Mouse (Mus musculus): ENCODE results near the gene Setd3. TPM values are rescaled to one million over a fixed set of nuclear protein-coding genes. Genes with fewer than 3 reads are reported as not detected.

The Setd3 gene
- polyA plus RNA-seq, 1 experiment from 2014 or later: 54.5 TPM

- Histone ChIP-seq H3K4me3 (ENCODE audit: low read depth, low read length) (peak within 1 kb of the TSS; percentile 98), H3K9ac (ENCODE audit: low read length) (peak within 1 kb of the TSS; percentile 98), H3K27ac (replicated peaks) (peak within 1 kb of the TSS; percentile 98), H3K9me3 (ENCODE audit: control insufficient read depth, low read length) (no peaks in the 10 kb centered on the region), H3K36me3 (ENCODE audit: control insufficient read depth, insufficient read depth, low read length) (no peaks in the 10 kb centered on the region), H3K4me2 (replicated peaks; ENCODE audit: low read depth) (peak within 1 kb of the TSS; percentile 88), H3K27me3 (ENCODE audit: control insufficient read depth, insufficient read depth, low read length) (no peaks in the 10 kb centered on the region), H3K4me1 (replicated peaks; ENCODE audit: control insufficient read depth, insufficient read depth) (peaks cover 10% of the 10 kb centered on the region)
- WGBS: under 1% methylated on average over 80 of the region's 82 CpGs
- peak; percentile 98 for ATAC-seq (ENCODE audit: low FRiP score, low TSS enrichment)
- TF ChIP-seq EP300 (optimal IDR thresholded peaks at IDR 0.05) (peak; percentile 37), CTCF (IDR thresholded peaks at IDR 0.05; ENCODE audit: low read depth) (peak; percentile 46)
- DNase-seq (ENCODE audit: low spot score): peak; percentile 100
Measured at GRCm38 (mm10) chr12:108179321-108180266, 480 bp upstream of the Setd3 start, which contains the start of gene Ccnk. Ccnk (plus strand) TSS chr12:108179579.

GRCm38 (mm10) chr12:108178331-108179245, 526 bp downstream of the Setd3 start:
- whole genome bisulfite sequencing: under 1% methylated on average over 83 of the region's 103 CpGs
- ATAC-seq (ENCODE audit: low FRiP score, low TSS enrichment) (peak; percentile 71), DNase-seq (ENCODE audit: low spot score) (peak; percentile 77)
- Histone ChIP-seq H3K36me3 (ENCODE audit: control insufficient read depth, insufficient read depth, low read length) (no peaks in the 10 kb centered on the region), H3K4me1 (replicated peaks; ENCODE audit: control insufficient read depth, insufficient read depth) (peaks cover 10% of the 10 kb centered on the region), H3K27me3 (ENCODE audit: control insufficient read depth, insufficient read depth, low read length) (no peaks in the 10 kb centered on the region), H3K9ac (ENCODE audit: low read length) (peak overlapping the region; percentile 98), H3K4me3 (ENCODE audit: low read depth, low read length) (peak overlapping the region; percentile 98), H3K27ac (replicated peaks) (peak overlapping the region; percentile 98), H3K9me3 (ENCODE audit: control insufficient read depth, low read length) (no peaks in the 10 kb centered on the region), H3K4me2 (replicated peaks; ENCODE audit: low read depth) (peak overlapping the region; percentile 88)
- TF ChIP-seq CTCF (IDR thresholded peaks at IDR 0.05; ENCODE audit: low read depth): peak; percentile 19; the same call in 1 of the 2 replicates
- TF ChIP-seq EP300 (optimal IDR thresholded peaks at IDR 0.05): no peak

GRCm38 (mm10) chr12:108176366-108176765, 2.7 kb downstream of the Setd3 start:
- DNase-seq (ENCODE audit: low spot score) (no peak), ATAC-seq (ENCODE audit: low FRiP score, low TSS enrichment) (no peak)
- Histone ChIP-seq H3K4me3 (ENCODE audit: low read depth, low read length) (no peak overlapping the region), H3K27ac (replicated peaks) (no peak overlapping the region), H3K9me3 (ENCODE audit: control insufficient read depth, low read length) (no peaks in the 10 kb centered on the region), H3K9ac (ENCODE audit: low read length) (peak overlapping the region; percentile 18; the same call in 1 of the 2 replicates), H3K27me3 (ENCODE audit: control insufficient read depth, insufficient read depth, low read length) (no peaks in the 10 kb centered on the region), H3K4me2 (replicated peaks; ENCODE audit: low read depth) (no peak overlapping the region), H3K4me1 (replicated peaks; ENCODE audit: control insufficient read depth, insufficient read depth) (peaks cover 10% of the 10 kb centered on the region), H3K36me3 (ENCODE audit: control insufficient read depth, insufficient read depth, low read length) (no peaks in the 10 kb centered on the region)
- WGBS: 57% methylated on average over 3 of the region's 3 CpGs
- TF ChIP-seq CTCF (IDR thresholded peaks at IDR 0.05; ENCODE audit: low read depth): no peak
- TF ChIP-seq EP300 (optimal IDR thresholded peaks at IDR 0.05): no peak

- H3K4me2 ChIP-seq (replicated peaks; ENCODE audit: low read depth): no peak overlapping the region; the same call in 1 of the 2 replicates
- WGBS: 51% methylated on average over 8 of the region's 8 CpGs
- no peak for TF ChIP-seq EP300 (optimal IDR thresholded peaks at IDR 0.05)
- no peaks in the 10 kb centered on the region for H3K36me3 ChIP-seq (ENCODE audit: control insufficient read depth, insufficient read depth, low read length)
- no peaks in the 10 kb centered on the region for H3K27me3 ChIP-seq (ENCODE audit: control insufficient read depth, insufficient read depth, low read length)
- H3K9me3 ChIP-seq (ENCODE audit: control insufficient read depth, low read length): no peaks in the 10 kb centered on the region
- ATAC-seq (ENCODE audit: low FRiP score, low TSS enrichment) (no peak), DNase-seq (ENCODE audit: low spot score) (no peak)
- peaks cover 8% of the 10 kb centered on the region for H3K4me1 ChIP-seq (replicated peaks; ENCODE audit: control insufficient read depth, insufficient read depth)
- H3K4me3 ChIP-seq (ENCODE audit: low read depth, low read length): no peak overlapping the region
- H3K27ac ChIP-seq (replicated peaks): no peak overlapping the region
- H3K9ac ChIP-seq (ENCODE audit: low read length): no peak overlapping the region
Measured at GRCm38 (mm10) chr12:108174606-108175505, 4.3 kb downstream of the Setd3 start.

- no peak for TF ChIP-seq EP300 (optimal IDR thresholded peaks at IDR 0.05)
- no peak for TF ChIP-seq CTCF (IDR thresholded peaks at IDR 0.05; ENCODE audit: low read depth)
- H3K4me3 ChIP-seq (ENCODE audit: low read depth, low read length): no peak overlapping the region
- WGBS: 62% methylated on average over 4 of the region's 4 CpGs
Measured at GRCm38 (mm10) chr12:108172639-108173038, 6.5 kb downstream of the Setd3 start.

More at GRCm38 (mm10) chr12:108172639-108173038, 6.5 kb downstream of the Setd3 start:
- ATAC-seq (ENCODE audit: low FRiP score, low TSS enrichment) (no peak), DNase-seq (ENCODE audit: low spot score) (no peak)
- no peaks in the 10 kb centered on the region for H3K36me3 ChIP-seq (ENCODE audit: control insufficient read depth, insufficient read depth, low read length)
- H3K4me1 ChIP-seq (replicated peaks; ENCODE audit: control insufficient read depth, insufficient read depth): peaks cover 3% of the 10 kb centered on the region
- no peak overlapping the region for H3K27ac ChIP-seq (replicated peaks)
- H3K9me3 ChIP-seq (ENCODE audit: control insufficient read depth, low read length): no peaks in the 10 kb centered on the region
- no peak overlapping the region for H3K9ac ChIP-seq (ENCODE audit: low read length)
- H3K4me2 ChIP-seq (replicated peaks; ENCODE audit: low read depth): no peak overlapping the region
- H3K27me3 ChIP-seq (ENCODE audit: control insufficient read depth, insufficient read depth, low read length): no peaks in the 10 kb centered on the region

All from stomach, postnatal 0 days (tissue).